Mouse (Mus musculus): ENCODE measurements around the gene Pkd2l1.
A peak's percentile ranks its signal among the peaks of the same experiment; 100 is the strongest.
"Not testable (repeated sequence)": the region's sequence is repeated elsewhere in the genome, so short reads cannot be mapped to it uniquely, and the experiment has no call there.

Gene Pkd2l1

DNA sequence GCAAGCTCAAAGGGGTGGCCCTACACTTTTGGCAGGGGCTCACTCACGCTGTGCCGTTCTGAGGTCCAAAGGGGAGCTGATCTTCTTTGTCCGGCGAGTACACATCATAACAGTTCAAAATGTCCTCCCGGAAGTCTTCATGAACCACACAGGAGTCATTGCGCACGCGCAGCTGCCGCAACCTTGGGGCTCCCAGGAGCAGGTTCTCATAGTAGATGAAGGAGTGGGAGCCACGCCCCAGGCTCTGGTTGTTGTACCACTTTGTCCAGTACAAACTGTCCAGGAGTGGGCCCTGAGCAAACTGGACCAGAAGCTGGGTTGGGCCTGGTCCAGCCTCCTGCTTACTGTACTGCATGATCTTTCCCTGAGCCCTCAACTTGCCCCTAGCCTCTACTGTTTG lies 35.2 kb downstream of the Pkd2l1 start:
- DNase-seq (ENCODE audit: low spot score in 2 of 2), result no peak

DNA sequence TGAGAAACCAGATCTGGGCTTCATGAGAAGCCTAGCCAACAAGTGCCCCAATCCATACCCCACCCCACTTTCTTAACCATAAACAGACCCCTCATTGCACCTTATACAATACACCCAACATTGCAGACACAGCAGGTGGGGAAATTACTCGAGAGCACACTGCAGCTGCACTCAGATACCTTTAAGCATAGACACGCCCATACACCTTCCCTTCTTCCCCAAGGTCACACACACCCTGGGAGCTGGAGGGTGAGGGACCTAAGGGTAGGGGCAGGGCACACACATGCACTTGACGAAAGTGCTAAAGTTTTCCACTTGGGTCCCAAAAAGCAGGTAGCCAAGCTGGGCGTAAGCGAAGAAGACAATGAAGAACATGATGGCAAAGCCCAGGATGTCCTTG lies 38.5 kb downstream of the Pkd2l1 start:
- DNase-seq (ENCODE audit: low spot score in 2 of 2), result no peak

DNA sequence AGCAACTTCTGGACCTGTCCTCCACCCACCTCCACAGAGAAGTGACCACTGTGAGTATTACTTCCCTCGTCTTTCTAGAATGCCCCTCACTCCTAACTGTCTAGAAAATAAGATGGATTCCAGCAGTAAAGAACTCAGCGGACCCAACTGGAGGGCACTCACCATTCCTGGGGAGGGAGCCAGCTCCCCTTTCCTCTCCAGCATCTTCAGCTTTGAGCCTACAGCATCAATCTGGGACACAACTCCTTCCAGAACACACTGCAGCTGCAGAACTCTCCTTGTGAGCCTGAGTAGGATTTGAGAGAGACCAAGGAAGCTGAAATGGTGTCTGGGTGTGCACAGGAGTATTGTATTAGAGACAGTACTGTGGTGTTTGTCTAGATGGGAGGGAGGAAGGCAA lies 43.3 kb downstream of the Pkd2l1 start:
- no peak for DNase-seq (ENCODE audit: low spot score in 2 of 2)

DNA sequence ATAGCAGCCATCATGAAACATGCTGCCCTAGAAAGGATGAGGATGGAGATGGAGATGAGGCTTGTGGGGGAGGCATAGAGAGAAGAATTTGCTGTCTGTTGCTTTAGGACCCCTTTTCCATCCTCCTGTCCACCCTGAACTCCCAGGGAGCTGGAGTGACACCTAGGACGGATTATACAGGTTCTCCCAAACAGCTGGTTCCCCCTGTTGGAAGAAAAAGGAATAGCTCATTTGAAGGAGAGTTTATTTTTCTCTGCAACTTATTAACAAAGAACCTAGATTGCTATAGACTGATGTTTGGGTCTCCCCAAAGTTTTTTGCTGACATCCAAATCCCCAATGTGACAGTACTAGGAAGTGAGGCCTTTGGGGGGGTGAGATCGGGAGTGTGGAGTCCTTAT lies 43.9 kb downstream of the Pkd2l1 start:
- DNase-seq (ENCODE audit: low spot score in 2 of 2), result no peak

DNA sequence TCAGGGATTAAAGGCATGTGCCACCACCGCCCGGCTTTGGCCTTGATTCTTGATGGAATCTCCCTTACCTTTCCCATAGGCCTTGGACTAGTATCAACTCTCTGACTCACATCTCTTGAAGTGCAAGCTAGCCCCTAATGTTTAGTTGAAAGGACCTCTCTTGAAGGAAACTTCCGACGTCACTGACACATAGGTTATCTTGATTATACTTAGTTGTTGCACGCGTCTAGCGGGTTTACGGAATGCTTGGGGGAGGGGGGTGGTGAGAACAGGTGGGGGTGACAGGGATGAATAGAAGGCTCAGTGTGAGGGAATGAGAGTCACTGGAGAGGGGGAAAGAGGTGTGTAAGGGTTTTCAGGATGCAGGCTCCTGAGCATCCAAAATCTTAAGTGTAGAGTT lies 45.3 kb downstream of the Pkd2l1 start:
- no peak for DNase-seq (ENCODE audit: low spot score in 2 of 2)

DNA sequence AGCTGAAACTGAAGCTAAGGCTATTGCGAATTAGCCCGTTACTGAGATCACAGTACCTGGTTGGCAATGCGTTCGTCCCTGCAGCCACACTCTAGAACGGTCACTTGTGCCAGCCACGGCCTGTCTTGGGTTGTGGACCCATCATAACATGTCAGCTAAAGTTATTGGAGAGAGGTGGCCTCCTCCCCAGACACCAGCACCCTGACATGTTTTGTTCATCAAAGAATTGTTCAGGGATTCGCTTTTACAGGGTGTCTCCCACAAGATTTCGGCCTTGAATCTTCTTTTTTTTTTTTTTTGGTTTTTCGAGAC lies 45.7 kb downstream of the Pkd2l1 start:
- no peak for DNase-seq (ENCODE audit: low spot score in 2 of 2)

DNA sequence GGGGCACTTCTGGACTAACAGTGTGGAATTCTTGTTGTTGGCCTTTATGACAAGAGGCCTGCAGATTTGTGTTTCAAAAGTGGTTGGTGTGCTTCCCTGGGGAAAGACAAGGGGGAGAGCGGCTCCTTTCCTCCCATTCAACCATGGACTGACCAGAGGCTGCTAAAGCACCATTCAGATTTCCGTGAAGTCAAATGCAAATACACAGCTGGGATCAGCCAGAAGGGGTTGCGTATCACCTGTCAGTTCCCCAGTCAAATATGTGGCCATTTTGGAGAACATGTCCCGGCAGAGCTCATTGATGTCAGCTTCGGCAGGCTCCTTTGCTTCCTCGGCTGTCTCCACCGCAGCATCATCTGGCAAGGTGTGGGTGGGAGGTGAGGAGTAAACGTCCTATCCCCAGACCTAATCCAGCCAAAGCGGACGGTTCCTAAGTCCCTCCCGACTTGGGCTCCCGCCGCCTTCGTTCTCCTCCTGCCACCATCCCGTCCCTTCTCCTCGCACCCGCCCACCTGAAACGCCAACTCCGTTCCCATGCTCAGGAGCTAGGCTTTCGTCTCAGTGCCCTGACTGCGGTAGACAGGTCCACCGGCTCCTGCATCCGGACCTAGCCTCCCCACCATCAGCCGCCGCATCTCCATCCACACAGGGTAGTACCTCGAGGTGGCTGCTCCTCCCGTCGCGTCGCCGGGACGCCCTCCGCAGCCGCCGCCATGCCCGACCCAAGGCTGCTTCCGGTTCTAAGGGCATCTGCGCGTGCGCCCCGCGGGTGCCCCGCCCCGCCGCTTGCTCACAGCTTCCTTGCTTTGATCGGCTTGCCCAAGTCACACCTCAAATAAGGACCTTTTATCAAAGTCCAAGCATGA lies 46.3 kb downstream of the Pkd2l1 start, which contains the start of gene Bloc1s2:
Gene Bloc1s2, minus strand, starts transcription at position 745 of the 866 bp plus-strand sequence.
- peak; percentile 80 to 83 for DNase-seq (ENCODE audit: low spot score in 2 of 2)

DNA sequence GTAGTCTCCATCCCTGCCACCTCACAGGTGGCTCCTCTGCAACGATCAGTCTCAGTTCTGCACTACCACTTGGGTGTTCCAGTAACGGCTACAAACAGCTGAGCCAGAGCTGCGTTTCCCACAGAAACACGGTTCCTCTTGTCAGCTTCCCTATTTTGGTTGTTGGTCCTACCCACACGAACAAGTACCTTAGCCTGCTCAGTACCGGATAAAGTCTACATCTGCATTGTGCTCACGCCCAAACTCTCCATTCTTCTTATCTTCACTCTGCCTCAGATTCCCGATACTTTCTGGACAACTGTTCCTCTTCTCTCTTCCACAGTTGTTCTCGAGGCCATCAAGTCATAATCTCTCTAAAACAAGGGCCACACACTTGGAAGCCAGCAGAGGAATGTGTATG lies 47.9 kb downstream of the Pkd2l1 start:
- DNase-seq (ENCODE audit: low spot score in 2 of 2), result no peak

DNA sequence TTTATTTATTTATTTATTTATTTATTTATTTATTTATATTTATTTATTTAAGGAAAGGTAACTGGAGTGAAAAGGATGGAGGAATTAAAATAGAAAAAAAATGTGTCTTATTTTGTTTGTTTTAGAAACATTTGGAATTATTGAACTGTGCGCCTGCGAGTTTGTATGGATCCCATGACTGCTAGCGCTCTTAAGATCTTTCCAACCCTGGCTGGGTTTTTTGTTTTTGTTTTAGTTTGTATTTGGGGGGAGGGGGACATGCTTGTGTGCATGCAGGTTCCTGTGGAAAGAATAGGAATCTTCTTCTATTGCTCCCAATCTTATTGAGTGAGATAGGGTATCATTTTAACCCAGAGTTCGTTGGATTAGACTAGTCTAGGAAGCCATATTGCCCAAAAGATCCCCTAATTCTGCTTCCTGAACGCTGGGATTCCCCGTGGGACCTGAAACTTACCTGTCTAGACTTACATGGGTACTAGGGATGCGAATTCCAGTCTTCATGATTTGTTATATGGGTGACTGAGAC lies 56.2 kb downstream of the Pkd2l1 start:
- DNase-seq (ENCODE audit: low spot score in 2 of 2), result no peak

DNA sequence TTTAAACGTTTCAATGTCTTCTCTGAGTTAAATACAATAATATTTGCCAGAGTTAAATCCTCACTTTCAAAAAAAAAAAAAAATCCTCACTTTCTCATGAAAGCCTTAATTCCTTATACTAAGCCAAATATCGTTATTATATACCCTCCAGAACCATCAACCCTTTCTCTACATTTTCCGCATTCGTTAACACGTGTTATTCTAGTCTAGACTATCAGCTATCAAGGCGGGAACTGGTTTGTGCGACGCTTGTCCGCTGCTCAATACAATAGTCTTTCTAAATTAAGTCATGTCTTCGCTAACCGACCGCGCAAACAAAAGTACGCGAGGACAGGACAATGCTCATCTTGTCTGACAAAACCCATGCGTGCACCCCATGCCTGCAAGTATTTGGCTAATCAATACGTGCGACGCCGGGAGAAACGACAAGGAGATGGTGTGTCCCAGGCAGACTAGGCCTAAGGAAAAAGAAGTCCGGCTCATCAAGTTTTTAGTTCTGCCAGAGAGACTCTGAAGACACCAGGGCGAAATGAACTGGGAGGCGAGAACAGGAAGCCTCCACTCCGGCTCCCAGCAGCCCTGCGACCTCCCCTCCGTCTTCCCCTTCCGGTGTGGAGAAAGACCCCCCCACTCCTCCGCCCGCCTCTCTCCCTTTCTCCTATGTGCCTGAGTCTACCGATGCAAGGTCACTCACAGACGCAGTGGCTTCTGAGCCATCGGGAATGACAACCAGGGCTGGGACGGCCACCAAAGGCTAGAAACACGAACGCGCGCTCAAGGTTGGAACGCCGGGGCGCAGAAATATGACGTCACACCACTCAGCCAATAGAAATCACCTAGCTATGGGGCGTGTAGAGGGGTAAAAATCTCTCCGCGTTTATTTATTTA lies 56.9 kb downstream of the Pkd2l1 start, which contains the start of gene Cwf19l1:
Gene Cwf19l1, minus strand, starts transcription at position 805 of the 888 bp plus-strand sequence.
- peak; percentile 78 to 82 for DNase-seq (ENCODE audit: low spot score in 2 of 2)

DNA sequence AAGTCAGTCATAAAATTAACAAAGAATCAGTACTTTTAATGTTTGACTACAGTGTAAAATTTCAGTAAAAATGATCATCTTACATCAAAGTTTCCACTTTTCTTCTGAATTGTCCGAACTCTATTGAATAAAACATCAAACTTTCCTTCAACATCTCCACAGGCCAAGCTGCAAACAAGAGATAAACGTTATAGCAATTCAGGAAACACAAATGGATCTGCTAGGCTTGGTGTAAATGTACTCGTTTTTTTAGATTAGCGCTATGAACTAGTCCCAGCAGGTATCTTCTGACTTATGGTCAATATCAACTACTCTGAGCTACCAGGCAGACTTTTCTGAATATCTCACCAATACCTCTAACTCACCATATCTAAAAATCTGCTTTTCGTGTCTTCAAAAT lies 59.3 kb downstream of the Pkd2l1 start:
- DNase-seq (ENCODE audit: low spot score in 2 of 2), result no peak

DNA sequence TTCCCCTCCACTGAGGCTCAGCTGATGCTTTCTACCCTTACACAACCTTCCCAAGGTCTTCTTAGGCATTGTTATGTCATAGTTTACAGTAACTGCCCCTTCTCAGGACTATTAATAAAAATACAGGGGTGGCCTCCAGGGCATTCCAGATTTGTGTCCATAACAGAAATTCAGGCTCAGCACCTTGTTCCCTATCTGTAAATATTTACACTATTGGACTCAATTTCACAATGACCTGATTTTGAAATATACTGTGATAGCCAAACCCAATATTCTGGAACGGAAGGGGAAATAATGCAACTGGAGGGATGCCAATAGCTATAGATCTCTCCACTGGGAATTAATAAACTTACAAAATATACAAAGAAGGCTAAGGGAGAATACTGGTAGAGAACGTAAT lies 63.7 kb downstream of the Pkd2l1 start:
- DNase-seq (ENCODE audit: low spot score in 2 of 2), result no peak

DNA sequence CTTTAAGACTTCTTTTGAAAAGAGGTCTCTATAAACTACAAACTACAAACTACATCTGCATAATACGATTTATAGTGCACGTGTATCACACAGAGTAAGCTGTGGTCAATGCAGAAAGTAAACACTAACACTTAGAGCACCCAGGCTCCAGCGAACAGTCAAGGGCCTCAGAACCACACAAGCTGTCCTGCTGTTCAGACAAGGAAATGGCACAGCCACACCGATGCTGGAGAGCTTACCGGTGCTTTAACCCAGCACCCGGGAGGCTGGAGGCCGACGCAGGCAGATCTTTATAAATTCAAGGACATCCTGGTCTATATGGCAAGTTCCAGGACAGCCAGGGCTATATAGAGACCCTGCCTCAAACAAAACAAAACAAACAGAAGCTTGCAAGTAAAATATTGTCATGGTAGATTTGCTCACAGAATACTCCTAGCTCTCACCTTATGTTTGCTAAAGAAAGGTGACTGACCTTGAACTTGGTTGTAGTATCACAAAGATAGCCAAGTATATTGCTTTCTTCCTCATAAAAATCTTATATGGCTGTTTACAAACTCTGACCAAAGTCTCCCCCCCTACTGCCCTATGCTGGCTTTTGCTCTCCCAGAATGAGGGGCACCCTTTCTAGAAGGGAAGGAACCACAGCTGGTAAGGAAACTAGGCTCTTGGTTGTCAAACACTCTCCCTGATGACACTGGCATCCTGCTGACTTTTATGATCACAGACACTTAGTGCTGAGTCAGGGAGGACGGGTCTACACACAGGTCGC lies 64.3 kb downstream of the Pkd2l1 start:
- no peak for DNase-seq (ENCODE audit: low spot score in 2 of 2)

DNA sequence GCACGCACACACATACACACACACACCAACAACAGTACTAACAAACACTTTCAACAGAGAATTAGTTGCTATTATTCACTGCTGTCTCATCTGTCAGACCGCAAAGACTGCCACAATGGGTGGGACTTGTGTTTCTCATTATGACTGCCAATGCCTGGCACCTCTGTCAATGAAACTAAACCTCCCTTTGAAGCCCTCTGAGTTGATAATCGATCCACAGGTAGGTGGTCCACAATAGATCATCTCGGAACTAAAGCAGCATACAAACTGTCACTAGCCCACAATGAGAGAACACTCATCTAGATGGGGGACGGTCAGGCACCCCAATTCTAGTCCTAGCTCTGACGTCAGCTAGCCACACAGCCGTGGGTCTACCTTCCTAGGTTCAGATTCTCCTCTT lies 71.1 kb downstream of the Pkd2l1 start:
- no peak for DNase-seq (ENCODE audit: low spot score in 2 of 2)

DNA sequence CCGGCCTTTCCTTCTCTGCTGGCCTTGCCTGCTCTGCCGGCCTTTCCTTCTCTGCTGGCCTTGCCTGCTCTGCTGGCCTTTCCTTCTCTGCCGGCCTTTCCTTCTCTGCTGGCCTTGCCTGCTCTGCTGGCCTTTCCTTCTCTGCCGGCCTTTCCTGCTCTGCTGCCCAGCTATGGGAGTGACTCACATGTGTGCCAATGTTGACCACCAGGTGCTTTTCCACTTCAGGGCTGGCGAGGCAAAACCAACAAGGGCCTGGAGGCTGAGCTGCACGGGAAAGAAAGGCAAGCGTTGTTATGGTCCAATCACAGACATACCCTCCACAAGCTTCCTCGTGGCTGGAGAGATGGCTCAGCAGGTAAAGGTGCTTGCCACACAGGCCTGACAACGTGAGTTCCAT lies 71.6 kb downstream of the Pkd2l1 start:
- not testable (repeated sequence) for DNase-seq (ENCODE audit: low spot score in 2 of 2)

DNA sequence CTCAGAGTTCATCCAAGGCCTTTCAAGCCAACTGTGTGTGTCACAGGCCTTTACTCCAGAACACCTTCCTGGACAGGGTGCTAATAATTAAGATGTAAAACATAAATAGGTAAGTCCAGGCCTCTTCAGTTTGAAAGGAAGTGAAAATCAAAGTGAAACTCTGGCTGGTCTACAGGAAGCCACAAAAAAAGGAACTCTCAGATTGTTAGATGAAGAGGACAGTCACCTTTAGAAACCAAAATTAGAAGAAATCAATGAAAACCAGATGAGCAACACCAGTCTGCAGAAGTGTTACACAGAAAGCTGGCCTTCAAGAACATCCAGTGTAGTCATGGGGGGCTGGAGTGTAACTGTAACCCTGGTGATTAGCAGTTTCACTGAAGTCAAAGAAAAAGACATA lies 74.4 kb downstream of the Pkd2l1 start:
- DNase-seq (ENCODE audit: low spot score in 2 of 2), result no peak

DNA sequence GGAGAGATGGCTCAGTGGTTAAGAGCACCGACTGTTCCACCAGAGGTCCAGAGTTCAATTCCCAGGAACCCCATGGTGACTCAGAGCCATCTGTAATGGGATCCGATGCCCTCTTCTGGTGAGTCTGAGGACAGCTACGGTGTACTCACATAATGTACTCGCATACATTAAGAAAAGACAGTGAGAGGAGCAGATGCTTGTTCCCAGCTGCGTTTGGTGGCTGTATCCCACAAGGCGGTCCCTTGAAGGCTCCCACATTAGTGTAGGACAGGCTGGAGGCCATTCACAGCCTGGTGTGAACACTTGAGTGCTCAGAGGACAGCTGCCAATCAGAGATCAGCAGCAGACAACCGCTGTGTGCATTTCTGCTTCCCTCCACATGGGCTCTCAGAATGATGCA lies 80.5 kb downstream of the Pkd2l1 start:
- no peak for DNase-seq (ENCODE audit: low spot score in 2 of 2)

DNA sequence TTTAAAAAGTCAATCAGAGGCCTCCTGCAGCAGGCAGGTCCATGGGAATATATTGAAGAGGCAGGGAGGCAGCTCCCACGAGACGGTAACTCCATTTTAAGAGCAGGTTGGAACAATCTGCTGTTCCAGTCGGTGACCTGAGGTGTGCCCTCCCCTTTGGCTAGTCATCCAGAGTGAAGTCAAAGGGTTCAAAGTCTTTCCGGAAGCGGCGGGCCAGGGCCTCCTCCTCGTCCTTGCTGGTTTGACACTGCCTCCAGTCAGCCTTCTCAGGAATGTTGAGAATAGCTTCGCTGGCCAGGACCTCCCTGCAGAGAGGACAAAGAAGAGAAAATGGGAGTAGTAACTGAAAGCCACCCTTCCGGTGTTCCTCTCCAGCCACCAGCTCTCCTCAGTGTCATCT lies 81.9 kb downstream of the Pkd2l1 start:
- no peak for DNase-seq (ENCODE audit: low spot score in 2 of 2)

DNA sequence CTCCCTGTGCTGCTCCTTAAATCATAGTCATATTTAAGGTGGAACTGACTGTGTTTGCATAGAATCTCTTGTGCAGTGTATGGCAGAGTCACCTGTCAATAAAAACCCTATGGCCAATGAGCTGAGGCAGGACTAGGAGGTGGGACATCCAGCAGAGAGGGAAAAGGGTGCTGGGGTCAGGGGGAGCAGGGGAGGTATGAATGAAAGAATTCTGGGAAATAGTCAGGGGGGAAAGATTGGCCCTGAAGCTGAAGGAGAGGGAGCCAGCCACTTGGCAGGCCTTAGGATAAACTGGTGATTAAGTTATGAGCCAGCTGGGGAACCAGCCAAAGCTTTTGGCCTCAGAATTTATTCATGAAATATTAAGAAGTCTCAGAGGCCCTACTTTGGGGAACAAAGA lies 83.2 kb downstream of the Pkd2l1 start:
- DNase-seq (ENCODE audit: low spot score in 2 of 2), result no peak

DNA sequence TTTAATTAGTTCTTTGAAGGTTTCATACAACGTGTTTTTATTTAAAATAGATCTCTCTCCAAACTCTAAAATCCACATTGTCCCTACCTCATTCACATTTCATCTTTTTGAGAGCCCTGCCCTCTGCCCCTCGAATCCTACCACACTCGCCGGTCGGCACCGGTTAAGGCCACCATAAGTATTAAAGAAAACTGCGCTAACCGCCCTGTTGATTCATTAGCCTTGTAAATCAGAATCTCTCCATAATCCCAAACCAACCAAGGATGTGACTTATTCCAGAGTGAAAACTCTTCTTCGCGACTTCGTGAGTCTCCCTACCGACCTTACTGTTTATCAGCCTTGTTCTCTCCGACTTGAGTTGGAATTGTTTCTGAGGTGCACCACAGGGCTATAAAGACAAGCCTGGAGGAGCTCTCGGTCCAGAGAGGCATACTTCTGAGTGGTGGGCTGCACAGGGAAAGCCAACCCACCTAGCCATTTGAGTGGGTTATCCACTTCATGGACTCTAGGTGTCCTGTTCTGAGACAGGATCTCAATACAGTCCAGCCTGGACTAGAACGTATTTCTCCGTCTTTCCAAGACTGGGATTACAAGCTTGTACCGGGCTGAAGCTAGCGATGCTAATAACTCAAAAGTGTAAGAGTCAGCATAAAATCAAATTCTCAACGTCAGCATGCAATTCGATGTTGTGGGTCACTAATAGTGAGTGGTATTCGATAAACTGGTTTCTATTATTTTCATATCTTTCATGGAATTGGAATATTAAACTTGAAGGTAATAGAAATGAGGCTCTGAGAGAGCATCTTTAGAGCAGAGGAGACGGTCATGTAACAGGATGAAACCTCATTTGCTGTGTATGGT lies 84.4 kb downstream of the Pkd2l1 start:
- DNase-seq (ENCODE audit: low spot score in 2 of 2), result no peak

Data from frontal cortex, postnatal 25 days (tissue).